Mouse (Mus musculus): ENCODE measurements around the gene Uhrf2. TPM values are rescaled to one million over a fixed set of nuclear protein-coding genes. Genes with fewer than 3 reads are reported as not detected.
A peak's percentile ranks its signal among the peaks of the same experiment; 100 is the strongest.

Gene Uhrf2
- 17.2 TPM for polyA plus RNA-seq (2012; fragmentation: generic; extraction: Trizol)

GRCm38 (mm10) chr19:30029894-30030635 lies at the start of gene Uhrf2:
Gene Uhrf2 (plus strand): TSS chr19:30030513.
- H3K4me2 ChIP-seq (ENCODE audit: low read depth), result peak within 1 kb of the TSS; percentile 68
- no peaks in the 10 kb centered on the region for H3K27me3 ChIP-seq (ENCODE audit: control insufficient read depth, insufficient read depth, insufficient read length)
- TF ChIP-seq REST (IDR thresholded peaks at IDR 0.05; ENCODE audit: insufficient read depth, insufficient read length), result no peak
- no peak for TF ChIP-seq USF1 (IDR thresholded peaks at IDR 0.05; ENCODE audit: low read depth)
- TF ChIP-seq MAX (IDR thresholded peaks at IDR 0.05; ENCODE audit: low read depth), result no peak
- TF ChIP-seq MYOD1 (IDR thresholded peaks at IDR 0.05; ENCODE audit: control insufficient read depth in 1 of 3, insufficient read length in 2 of 3, low read depth in 2 of 3), result no peak
- no peak for TF ChIP-seq CEBPB (IDR thresholded peaks at IDR 0.05; ENCODE audit: insufficient read depth, poor library complexity, severe bottlenecking)
- no peak for TF ChIP-seq TCF12 (IDR thresholded peaks at IDR 0.05; ENCODE audit: insufficient read depth, poor library complexity, severe bottlenecking)
- TF ChIP-seq POLR2A (IDR thresholded peaks at IDR 0.05; ENCODE audit: insufficient read length, low read depth), result peak; percentile 71
- TF ChIP-seq E2F4 (IDR thresholded peaks at IDR 0.05; ENCODE audit: insufficient read depth), result peak; percentile 28
- TF ChIP-seq POLR2AphosphoS2 (IDR thresholded peaks at IDR 0.05; ENCODE audit: insufficient read length, low read depth), result peak; percentile 55
- no peak for TF ChIP-seq TCF3 (IDR thresholded peaks at IDR 0.05; ENCODE audit: insufficient read length, low read depth)
- peak in 1 of 3 experiments; percentile 2 for TF ChIP-seq MYOG (IDR thresholded peaks at IDR 0.05; ENCODE audit: control insufficient read depth in 1 of 3, insufficient read depth in 1 of 3, insufficient read length in 2 of 3, low read depth in 2 of 3)
- TF ChIP-seq SRF (IDR thresholded peaks at IDR 0.05; ENCODE audit: control insufficient read depth, insufficient read length, low read depth), result peak; percentile 34
- H3K36me3 ChIP-seq (ENCODE audit: control insufficient read depth, insufficient read depth), result no peaks in the 10 kb centered on the region
- peak within 1 kb of the TSS; percentile 67 for H3K4me3 ChIP-seq
- H3K79me2 ChIP-seq (ENCODE audit: control insufficient read depth, insufficient read depth), result peaks cover 40% of the 10 kb centered on the region
- peak within 1 kb of the TSS; percentile 88 for H3ac ChIP-seq (ENCODE audit: control insufficient read depth, insufficient read length)

- no peak for TF ChIP-seq REST (IDR thresholded peaks at IDR 0.05; ENCODE audit: insufficient read depth, insufficient read length)
- H3K27me3 ChIP-seq (ENCODE audit: control insufficient read depth, insufficient read depth, insufficient read length), result no peaks in the 10 kb centered on the region
- no peaks in the 10 kb centered on the region for H3K36me3 ChIP-seq (ENCODE audit: control insufficient read depth, insufficient read depth)
- H3K79me2 ChIP-seq (ENCODE audit: control insufficient read depth, insufficient read depth), result no peaks in the 10 kb centered on the region
- H3K4me2 ChIP-seq (ENCODE audit: low read depth), result peak overlapping the region; percentile 38
- no peak overlapping the region for H3K4me3 ChIP-seq
- no peak overlapping the region for H3ac ChIP-seq (ENCODE audit: control insufficient read depth, insufficient read length)
Measured at GRCm38 (mm10) chr19:29984208-29985005, 45.9 kb upstream of the Uhrf2 start.

GRCm38 (mm10) chr19:29986464-29987091 lies 43.7 kb upstream of the Uhrf2 start:
- TF ChIP-seq MYOD1 (IDR thresholded peaks at IDR 0.05; ENCODE audit: control insufficient read depth in 1 of 3, insufficient read length in 2 of 3, low read depth in 2 of 3) (no peak), MAX (IDR thresholded peaks at IDR 0.05; ENCODE audit: low read depth) (no peak), USF1 (IDR thresholded peaks at IDR 0.05; ENCODE audit: low read depth) (no peak), REST (IDR thresholded peaks at IDR 0.05; ENCODE audit: insufficient read depth, insufficient read length) (no peak)
- no peaks in the 10 kb centered on the region for H3K36me3 ChIP-seq (ENCODE audit: control insufficient read depth, insufficient read depth)
- no peak overlapping the region for H3K4me3 ChIP-seq
- no peak overlapping the region for H3ac ChIP-seq (ENCODE audit: control insufficient read depth, insufficient read length)
- H3K79me2 ChIP-seq (ENCODE audit: control insufficient read depth, insufficient read depth), result no peaks in the 10 kb centered on the region
- no peaks in the 10 kb centered on the region for H3K27me3 ChIP-seq (ENCODE audit: control insufficient read depth, insufficient read depth, insufficient read length)
- H3K4me2 ChIP-seq (ENCODE audit: low read depth), result peak overlapping the region; percentile 14

- TF ChIP-seq POLR2A (IDR thresholded peaks at IDR 0.05; ENCODE audit: insufficient read length, low read depth) (no peak), USF1 (IDR thresholded peaks at IDR 0.05; ENCODE audit: low read depth) (no peak), REST (IDR thresholded peaks at IDR 0.05; ENCODE audit: insufficient read depth, insufficient read length) (no peak), E2F4 (IDR thresholded peaks at IDR 0.05; ENCODE audit: insufficient read depth) (no peak), MAX (IDR thresholded peaks at IDR 0.05; ENCODE audit: low read depth) (no peak), CEBPB (IDR thresholded peaks at IDR 0.05; ENCODE audit: insufficient read depth, poor library complexity, severe bottlenecking) (no peak), MYOD1 (IDR thresholded peaks at IDR 0.05; ENCODE audit: control insufficient read depth in 1 of 3, insufficient read length in 2 of 3, low read depth in 2 of 3) (no peak), MYOG (IDR thresholded peaks at IDR 0.05; ENCODE audit: control insufficient read depth in 1 of 3, insufficient read depth in 1 of 3, insufficient read length in 2 of 3, low read depth in 2 of 3) (no peak)
- peak overlapping the region; percentile 18 for H3K4me2 ChIP-seq (ENCODE audit: low read depth)
- no peaks in the 10 kb centered on the region for H3K36me3 ChIP-seq (ENCODE audit: control insufficient read depth, insufficient read depth)
- no peaks in the 10 kb centered on the region for H3K79me2 ChIP-seq (ENCODE audit: control insufficient read depth, insufficient read depth)
- no peaks in the 10 kb centered on the region for H3K27me3 ChIP-seq (ENCODE audit: control insufficient read depth, insufficient read depth, insufficient read length)
- no peak overlapping the region for H3ac ChIP-seq (ENCODE audit: control insufficient read depth, insufficient read length)
- no peak overlapping the region for H3K4me3 ChIP-seq
Measured at GRCm38 (mm10) chr19:30000406-30001365, 29.6 kb upstream of the Uhrf2 start.

Data from myocyte (in vitro differentiated cells).